Mouse (Mus musculus) right cerebral cortex, adult 18-20 months (tissue): ENCODE data around the gene Parvb.
"Not testable (repeated sequence)": the region's sequence is repeated elsewhere in the genome, so short reads cannot be mapped to it uniquely, and the experiment has no call there.

Experiments used
- DNase-seq: peaks from one replicate; pipeline ENCODE4 v3.0.0; 2022; ENCODE audit warnings: mixed read lengths

Parvb gene

DNA sequence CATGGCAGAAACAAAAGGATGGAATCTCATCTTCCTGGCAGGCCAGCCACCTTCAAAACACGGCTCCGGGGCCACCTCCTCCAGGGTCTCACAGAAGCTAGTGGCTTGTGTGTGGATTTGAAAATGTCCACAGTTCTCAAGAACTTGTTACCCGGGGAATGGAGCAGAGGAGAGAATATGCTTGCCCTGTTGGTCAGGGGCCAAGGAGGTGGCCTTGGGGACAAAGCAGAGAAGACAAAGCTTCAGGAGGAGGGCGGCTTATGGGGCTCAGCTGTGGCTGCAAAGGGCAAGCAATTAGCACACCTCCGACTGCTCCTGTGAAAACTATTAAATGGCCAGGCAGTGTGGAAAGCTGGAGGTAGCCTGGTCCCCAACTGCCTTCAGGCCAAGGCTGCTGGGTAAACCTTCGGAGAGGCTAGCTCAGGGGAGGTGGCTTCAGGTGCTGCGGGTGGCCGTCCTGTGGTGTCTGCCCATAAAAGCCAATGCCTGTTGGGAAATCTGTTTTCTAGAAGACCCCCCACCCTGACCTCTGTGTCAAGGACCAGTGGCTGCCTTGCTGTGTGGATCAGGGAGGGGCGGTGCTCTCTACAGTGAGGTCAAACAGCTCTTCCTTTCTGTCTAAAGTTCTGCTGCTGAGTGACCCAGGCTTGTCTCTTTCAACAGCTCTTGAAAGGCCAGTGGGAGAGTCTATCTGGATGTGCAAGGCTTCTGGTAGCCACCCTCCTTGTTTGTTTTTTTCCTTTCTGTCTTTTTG, 26.9 kb downstream of the Parvb start:
- no peak for DNase-seq

DNA sequence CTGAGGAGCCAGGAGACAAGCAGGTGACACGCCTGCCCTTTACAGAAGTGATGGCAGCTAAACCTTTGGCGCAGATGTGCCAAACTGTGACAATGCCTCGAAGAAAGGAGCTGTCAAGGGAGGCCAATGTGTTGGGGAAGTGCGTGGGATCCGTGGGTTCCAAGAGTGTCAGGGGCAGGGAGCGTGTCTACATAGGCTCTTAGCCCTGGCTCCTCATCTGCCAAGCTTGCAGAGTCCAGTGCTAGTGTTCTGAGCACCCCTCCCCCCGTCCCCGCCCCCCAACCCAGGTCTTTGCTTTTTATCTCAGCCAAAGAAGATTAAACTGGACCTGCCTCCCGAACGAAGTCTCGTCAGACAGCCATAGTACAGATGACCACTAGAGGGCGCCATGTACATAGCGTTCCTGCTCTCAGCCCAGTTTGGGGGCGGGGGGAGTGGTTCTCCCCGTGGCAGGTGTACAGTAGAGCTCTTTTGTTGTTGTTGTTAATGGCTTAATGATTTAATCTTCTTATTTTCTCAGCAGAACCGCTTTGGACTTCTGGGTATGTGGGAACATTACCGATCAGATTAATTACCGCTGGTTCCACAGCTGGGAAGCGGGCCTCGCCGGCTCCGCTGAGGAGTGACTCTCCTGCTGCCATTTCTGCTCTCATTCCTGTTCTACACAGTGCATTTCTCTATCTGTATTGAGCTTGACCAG, 28.4 kb downstream of the Parvb start:
- peak; percentile 83 for DNase-seq

DNA sequence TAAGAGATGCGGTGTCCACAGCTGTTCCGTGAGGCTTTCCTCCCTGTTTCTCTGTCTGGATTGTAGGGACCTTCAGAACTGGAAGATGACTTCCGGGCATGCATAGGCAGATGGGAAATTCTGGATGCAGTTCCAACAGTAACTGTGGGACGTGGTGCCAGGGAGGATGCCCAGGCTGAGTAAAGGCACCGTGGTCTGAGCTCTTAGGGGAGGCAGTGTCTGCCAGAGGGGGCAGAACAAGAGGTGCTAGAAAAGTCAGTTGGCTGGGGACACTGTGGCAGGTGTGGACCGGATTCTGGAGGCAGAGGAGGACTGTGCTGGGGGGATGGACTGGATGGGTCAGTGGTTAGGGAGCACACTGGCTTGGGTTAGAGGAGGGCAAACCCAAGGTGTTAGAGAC, 30.8 kb downstream of the Parvb start:
- DNase-seq: no peak

DNA sequence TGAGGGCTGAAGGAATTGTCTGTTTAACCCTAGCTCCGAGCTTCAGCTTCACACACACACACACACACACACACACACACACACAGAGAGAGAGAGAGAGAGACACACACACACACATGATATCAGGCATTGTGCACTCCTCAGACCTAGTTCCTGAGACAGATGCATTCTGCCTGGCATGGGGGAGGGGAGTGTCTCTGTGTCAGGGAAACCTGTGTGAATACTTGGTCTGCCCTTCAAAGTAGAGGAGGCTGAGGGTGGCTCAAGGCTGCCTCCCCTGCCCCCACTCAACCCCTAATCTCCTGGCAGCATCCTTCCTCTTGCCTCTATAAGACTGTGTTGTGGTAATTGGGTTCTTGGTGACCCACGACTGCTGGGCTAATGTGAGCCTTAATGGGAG, 31.7 kb downstream of the Parvb start:
- DNase-seq: no peak

DNA sequence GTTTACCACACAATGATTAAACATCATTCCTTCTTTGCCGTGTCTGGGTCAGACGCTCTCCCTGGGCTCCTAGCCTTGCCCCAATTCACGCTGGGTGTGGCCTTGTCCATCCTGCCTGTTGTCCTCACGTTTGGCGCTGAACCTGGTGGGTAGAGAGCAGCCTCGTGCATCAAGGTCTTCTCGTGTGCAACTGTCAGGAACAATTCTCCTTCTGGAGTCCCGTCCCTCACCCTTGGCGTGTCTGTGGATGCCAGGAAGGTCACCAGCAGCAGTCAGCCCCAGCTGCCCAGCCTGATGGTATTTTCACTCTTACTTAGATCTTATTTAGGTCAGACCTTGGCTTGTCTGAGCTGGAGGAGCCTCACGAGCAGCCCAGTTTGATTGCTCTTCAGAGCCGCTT, 33.3 kb downstream of the Parvb start:
- DNase-seq: no peak

DNA sequence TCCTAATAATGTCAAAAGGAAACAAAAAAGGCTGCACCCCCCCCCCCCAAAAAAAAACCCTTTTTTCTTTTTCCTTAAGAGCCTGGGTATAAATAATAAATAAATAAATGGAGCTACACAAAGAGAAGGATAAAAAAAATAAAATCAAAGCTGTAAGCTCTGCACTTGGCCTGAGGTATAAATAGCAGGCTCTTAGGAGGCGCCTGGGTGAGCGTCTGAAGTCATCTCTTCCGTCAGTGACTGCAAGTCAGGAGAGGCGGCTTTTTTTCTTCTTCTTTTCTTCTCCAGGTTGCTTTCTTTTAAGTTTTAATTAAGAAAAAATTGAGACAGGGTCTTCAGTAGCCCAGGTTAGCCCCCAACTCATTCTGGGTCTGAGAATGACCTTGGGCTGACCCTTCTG, 34.4 kb downstream of the Parvb start:
- DNase-seq: no peak

DNA sequence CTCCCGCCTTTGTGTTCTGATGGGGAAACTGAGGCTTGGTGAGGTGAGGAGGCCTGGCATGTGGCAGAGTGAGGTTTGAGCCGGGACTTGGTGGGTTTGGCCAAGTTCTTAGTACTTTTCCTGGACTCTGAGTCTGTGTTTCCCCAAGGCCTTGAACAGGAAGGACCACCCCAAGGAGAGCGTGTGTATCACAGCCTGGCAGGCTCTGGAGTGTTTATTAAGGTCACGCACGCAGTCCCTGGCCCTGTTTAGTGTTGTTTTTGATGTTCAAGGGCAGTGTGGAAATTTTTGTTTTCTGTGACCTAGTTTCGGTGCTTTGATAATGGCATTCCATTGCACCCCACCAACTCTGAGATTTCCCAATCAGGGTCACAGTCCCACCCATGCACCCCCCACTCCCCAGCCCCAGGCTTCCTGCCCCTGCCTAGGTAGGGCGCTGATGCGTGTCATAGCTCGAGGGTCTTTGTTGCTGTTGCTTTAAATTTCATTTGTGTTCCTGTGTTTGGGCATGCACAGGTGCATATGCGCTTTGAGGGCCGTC, 35.9 kb downstream of the Parvb start:
- DNase-seq: no peak

DNA sequence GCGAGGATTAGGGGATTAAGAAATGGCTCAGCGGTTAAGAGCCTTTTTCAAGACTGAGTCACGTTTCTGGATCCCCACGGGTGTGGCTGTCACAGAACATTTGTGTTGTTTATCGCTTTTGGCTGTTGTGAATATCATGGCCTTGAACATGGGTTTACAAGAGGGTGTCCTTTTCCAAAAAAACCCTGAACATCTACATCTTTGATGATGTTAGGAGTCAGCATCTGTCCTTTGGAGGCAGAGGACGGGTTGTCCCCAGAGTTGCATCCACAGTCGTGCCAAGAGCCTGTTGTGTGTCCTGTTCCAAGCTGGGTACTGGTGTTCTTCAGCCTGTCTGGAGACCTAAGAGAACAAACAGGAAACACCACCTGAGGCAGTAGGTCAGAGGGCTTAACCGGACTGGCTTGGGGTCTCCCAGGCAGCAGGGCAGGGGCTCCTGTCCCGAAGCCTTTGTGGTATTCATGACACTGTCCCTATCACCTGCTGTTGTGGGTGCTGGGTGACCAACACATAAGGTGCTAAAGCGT, 37.3 kb downstream of the Parvb start:
- DNase-seq: no peak

DNA sequence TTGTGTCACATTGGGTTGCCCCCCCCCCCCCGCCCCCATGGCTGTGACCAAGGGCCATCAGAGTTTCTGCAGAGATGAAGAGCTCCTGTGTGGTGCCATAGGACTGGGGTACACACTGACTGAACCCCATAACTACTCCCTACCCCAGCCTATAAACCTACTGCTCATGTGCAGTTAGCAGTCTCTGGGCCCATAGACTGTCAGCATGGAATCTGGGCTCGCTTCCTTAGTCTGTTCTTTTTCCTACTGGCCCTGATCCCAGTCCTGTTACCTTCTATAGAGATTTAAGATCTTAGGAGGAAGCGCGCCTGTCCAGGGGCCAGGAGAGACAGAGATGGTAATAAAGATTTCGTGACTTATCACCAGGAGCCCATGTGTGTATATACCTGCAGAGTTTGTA, 38.2 kb downstream of the Parvb start:
- no peak for DNase-seq

DNA sequence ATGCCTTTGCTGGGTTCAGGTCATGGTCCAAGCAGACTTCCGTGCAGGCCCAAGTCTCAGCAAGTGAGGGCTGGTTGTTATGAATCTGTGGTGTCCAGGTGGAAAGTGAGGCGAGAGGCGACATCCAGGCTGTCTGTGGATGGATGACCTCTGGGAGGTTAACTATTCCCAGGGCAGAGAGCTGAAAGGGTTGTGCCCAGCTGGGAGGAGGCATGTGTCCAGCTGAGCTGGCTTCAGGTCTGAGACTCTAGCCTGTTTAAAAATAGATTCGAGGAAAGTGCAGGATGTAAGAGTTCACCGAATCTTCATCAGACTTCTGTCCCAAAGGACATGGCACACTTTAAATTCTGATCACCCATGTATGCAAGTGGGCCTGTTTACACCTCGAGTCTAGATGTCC, 38.6 kb downstream of the Parvb start:
- DNase-seq: no peak

DNA sequence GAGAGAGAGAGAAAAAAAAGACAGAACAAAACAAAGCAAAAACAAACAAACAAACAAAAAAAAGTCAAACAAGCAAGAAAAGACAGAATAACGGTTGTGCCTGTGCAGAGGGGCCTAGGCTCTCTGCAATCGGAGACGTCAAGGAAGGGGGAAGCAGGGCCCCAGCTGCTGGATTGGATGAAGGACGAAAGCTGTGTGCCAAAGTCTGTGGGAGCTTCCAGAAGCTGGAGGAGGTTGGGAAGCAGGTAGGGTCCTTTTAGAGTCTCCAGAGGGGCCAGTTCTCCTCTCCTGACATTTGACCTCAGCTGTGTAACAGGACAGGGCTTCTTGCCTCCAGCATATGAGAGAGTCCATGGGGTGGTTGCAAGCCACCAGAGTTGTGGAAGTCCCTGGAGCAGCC, 44.2 kb downstream of the Parvb start:
- DNase-seq: no peak

DNA sequence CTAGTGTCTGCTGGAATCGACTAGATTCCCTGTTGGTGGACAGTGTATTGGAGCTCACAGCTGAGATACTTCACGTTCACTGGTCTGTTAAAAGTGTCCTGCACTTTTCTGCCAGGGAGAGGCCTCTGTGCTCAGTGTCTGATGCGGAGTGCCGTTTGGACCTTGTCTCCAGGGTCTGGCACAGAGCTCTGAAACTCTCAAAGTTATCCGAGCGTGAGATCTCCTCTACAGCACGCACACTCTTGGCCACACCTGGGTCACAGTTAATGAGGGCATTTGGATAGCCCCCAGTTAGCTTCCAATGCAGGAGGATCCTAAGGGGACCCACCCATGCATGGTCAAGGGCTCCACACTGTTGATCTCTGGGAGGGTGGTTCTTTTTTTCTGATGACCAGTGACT, 46.2 kb downstream of the Parvb start:
- DNase-seq: no peak

DNA sequence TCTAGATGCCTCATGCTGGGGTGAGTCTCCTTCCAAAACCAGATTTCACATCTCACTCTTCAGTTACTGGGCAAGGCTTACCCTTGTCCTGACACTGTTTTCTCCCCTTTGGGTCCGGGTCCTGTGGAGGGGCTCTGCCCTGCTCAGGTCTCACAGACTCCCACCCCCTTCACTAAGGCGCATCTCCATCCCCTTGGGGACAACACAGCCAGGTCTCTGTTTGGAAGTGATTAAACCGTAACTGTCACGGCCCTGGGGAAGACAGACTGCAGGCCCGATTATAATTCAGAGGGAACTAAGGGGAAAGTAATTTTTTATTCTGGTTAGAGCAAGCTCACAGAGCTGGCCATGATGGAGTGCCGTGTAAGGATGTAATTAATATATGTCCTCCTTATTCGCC, 46.8 kb downstream of the Parvb start:
- no peak for DNase-seq

DNA sequence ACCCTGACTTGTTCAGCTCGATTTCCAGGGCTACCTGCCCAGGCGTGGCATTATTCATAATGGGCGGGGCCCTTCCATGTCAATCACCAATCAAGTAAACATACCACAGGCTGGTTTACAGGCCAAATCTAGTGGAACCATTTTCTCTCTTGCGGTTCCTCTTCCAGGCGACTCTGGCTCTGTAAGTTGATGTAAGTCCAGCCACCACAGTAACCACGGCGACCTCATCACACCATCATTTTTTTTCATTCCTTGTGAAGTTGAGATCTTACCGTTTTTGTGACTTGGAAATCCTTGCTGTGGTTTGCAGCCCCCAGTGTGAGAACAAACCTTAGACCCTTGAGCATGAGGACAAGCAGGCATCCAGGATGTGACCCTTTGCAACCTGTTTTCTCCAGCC, 48.5 kb downstream of the Parvb start:
- no peak for DNase-seq

DNA sequence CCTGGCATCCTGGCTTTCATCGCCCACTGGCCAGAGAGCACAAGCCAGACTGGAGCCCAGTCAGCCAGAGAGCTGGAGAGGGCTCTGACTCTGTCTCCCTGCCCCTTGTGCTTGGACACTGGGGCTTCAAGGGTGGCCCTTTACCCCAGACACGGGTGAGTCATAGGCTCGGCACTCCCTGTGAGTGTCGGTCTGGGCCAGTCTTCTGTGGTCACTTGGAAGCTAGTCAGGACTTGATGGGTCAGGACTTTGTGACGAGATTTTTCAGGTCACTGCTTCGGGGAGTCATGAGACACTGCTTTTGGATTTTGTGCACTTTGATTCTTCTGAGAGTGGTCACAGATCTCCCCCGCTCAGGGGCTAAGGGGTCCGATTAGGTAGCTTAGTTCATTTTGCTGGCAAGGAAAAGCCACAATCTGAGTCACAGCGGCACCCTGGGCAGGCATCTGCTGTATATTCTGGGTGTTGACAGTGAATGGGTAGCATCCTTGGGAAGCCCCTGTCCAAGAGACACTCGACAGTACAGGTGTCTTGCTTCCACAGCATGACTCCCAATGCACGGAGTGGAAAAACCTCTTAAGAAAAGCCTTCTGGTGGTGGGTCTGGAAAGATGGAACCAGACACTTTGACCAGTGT, 49.0 kb downstream of the Parvb start:
- no peak for DNase-seq

DNA sequence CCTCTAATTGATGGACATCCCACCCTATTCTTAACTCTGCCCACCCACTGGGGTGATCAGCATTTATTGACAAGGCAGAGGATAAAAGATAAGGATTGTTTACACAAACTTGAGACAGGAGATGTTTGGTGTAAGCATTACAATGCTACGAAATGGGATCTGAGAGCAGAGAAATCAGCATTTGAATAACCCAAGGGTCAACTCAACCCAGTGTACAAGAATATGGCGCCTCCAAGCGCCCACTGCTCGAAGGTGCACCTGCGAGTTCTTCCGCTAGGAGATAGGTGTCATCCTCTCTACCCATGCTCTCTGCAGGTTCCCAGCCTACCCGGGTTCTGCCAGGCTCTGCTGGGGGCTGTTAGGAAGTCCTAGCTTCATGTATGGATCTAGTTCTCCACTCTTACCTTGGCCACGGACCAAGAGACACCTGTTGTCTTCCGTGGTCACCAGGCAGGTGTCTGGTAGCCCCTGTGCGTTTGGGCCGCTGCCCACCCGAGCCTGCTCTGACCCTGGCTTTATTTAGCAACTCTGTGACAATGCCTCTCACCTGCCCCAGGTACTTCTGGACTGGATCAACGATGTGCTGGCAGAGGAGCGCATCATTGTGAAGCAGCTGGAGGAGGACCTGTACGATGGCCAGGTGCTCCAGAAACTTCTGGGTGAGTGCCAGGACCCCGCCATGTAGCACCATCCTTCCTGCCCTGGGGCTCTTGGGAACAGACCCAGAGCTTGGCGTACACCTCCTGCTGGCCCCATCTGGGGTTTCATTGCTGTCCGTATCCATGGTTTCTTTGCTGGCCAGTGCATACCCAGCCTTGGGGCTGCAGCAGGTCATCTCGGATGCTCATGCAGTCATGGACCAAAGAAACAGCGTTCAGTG, 50.6 kb downstream of the Parvb start:
- DNase-seq: no peak

DNA sequence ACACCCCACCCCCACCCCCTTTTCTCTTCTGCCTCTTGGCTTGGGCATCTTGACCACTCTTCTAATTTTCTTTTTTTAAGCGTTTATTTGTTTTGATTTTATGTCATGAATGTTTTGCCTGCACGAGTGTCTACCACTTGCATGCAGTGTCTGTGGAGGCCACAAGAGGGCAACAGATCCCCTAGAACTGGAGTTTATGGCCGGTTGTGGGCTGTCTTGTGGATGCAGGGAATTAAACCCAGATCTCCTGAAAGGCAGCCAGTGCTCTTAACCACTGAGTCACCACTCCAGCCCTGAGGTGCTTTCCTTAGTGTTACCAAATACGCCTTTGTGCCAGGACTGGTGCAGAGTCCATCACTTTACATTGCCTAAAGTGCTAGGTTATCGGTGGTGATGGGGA, 52.2 kb downstream of the Parvb start:
- DNase-seq: no peak

DNA sequence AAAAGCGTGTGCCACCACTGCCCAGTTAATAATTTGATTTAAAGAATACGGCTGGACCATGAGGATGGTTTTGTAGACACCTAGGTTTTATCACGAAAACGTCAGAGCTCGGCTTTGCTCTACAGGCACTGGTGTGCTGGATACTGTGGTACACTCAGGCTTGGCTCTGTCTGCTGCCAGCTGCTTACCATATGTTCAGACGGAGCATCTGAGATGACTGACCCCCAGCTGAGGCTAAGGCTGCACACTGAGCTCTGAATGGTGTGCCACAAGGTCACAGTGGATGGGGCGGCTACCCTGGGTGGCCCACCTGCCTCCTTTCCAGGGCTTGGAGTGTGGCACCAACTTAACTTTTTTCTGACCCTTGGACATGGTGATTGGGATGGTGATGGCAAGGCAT, 53.6 kb downstream of the Parvb start:
- no peak for DNase-seq

DNA sequence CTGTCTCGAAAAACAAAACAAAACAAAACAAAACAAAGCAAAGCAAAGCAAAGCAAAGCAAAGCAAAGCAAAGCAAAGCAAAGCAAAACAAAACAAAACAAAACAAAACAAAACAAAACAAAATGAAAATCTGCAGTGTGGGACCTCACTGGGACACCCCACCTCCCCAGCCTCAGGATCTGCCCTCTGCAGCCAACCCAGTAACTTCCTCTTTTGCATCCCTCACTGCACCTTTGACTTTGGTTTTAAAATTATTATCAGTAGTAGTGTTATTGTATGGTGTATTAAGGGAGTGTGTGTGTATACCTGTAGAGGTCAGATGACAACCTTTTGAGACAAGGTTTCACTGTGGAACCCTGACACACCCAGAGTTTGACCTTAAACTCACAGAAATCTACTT, 57.1 kb downstream of the Parvb start:
- DNase-seq: not testable (repeated sequence)

DNA sequence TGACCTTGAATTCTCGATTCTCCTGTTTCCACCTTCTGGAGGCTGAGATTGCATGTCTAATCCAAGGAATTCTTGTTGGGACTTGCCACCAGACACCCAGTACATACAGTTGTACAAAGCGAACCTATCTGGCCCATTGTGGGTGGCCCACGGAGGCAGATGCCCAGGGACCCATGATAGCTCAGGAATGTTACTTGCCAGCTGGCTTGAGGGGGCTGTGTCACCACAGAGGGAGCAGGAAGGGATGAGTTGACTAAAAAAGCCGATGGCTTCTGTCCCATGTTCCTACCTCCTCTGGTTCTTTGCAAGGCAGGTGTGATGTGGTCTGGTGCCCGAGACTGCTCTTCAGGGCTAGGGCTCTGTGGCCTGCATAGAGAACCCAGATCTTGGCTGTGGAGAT, 59.3 kb downstream of the Parvb start:
- DNase-seq: no peak

DNA sequence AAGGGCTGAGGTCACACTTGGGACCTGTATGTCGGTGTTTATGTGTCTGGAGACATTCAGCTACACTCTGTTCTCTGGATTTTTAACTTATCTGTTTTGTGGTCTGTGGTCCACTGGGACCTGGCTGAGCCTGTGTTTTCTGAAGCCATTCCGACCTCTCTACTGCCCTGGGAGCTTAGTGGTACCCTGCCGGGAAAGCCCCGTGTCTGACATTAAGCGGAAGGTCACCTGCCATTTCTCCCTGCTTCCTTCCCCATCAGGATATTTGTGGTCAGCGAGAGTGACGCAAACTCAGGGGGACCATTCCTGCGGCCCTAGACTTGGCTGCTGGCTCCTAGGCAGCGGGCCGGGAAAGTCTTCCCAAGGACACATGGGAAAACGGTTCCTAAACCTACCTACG, 61.7 kb downstream of the Parvb start:
- DNase-seq: no peak

DNA sequence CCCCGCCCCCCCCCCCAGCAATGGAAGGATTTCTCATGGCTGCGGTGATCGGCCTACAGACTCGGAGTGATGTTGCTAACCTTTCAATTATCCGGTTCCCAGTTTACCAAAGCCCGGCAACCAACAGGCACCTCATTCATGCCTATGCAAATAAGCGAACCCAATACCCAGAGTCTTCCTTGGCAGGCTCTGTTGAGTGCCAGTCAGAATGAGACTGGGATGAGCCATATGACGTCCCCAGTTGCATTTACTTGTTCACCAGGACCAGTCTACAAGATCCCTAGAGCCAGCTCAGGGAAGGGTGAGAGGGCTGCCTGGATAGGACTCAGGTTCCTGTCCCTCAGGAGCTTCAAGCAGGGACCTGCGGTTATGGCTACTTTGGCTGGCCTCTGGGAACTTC, 62.5 kb downstream of the Parvb start:
- no peak for DNase-seq

DNA sequence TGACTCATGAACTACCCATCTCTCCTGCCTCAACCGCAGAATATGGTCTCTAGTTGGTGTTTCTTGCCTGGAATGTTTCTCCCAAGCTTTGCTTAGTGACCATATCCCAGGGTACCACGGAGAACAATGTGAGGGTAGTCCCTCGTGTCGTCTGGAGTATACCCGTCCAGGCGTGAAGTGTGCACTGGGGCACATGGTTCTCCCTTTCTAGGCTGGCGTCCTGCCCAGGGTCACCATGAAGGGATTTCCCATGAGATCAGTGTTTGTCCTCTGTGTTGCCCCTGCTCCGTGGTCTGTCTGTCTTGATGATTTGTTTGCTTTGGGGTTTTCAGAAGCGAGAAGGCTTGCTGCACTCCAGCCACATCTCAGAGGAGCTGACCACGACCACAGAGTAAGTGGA, 63.4 kb downstream of the Parvb start:
- no peak for DNase-seq
